Mouse (Mus musculus) spleen, postnatal 36 days (tissue): ENCODE results near the gene Slc35f1.
"Not testable (repeated sequence)": the region's sequence is repeated elsewhere in the genome, so short reads cannot be mapped to it uniquely, and the experiment has no call there.

Experiments used
- DNase-seq, 2 experiments: peaks; one replicate each; pipeline ENCODE4 v3.0.0; 2022; ENCODE audit warnings: low spot score in 2 of 2, mixed read lengths in 1 of 2

Gene Slc35f1

GRCm38 (mm10) chr10:52787075-52787474 is 96.7 kb downstream of the Slc35f1 start:
- DNase-seq, result no peak

GRCm38 (mm10) chr10:52791560-52791959 is 101.2 kb downstream of the Slc35f1 start:
- DNase-seq, result no peak

- DNase-seq, result no peak
Observed at GRCm38 (mm10) chr10:52797454-52797853, 107.1 kb downstream of the Slc35f1 start.

- DNase-seq, result no peak
Observed at GRCm38 (mm10) chr10:52807808-52808207, 117.5 kb downstream of the Slc35f1 start.

GRCm38 (mm10) chr10:52812861-52813260 is 122.5 kb downstream of the Slc35f1 start:
- no peak for DNase-seq

- DNase-seq, result no peak
Observed at GRCm38 (mm10) chr10:52814358-52814757, 124.0 kb downstream of the Slc35f1 start.

- no peak for DNase-seq
Observed at GRCm38 (mm10) chr10:52819661-52820060, 129.3 kb downstream of the Slc35f1 start.

- no peak for DNase-seq
Observed at GRCm38 (mm10) chr10:52822909-52823308, 132.6 kb downstream of the Slc35f1 start.

- no peak for DNase-seq
Observed at GRCm38 (mm10) chr10:52825746-52826145, 135.4 kb downstream of the Slc35f1 start.

- no peak for DNase-seq
Observed at GRCm38 (mm10) chr10:52840819-52841218, 150.5 kb downstream of the Slc35f1 start.

GRCm38 (mm10) chr10:52851994-52852393 is 161.7 kb downstream of the Slc35f1 start:
- DNase-seq, result no peak

GRCm38 (mm10) chr10:52860851-52861250 is 170.5 kb downstream of the Slc35f1 start:
- DNase-seq, result no peak

- no peak for DNase-seq
Observed at GRCm38 (mm10) chr10:52864936-52865335, 174.6 kb downstream of the Slc35f1 start.

GRCm38 (mm10) chr10:52871110-52871509 is 180.8 kb downstream of the Slc35f1 start:
- no peak for DNase-seq

GRCm38 (mm10) chr10:52874133-52874532 is 183.8 kb downstream of the Slc35f1 start:
- no peak for DNase-seq

GRCm38 (mm10) chr10:52874712-52875111 is 184.4 kb downstream of the Slc35f1 start:
- no peak for DNase-seq

- no peak for DNase-seq
Observed at GRCm38 (mm10) chr10:52877263-52878021, 187.1 kb downstream of the Slc35f1 start.

- no peak for DNase-seq
Observed at GRCm38 (mm10) chr10:52878093-52878801, 187.9 kb downstream of the Slc35f1 start.

GRCm38 (mm10) chr10:52896724-52897123 is 206.4 kb downstream of the Slc35f1 start:
- DNase-seq, result not testable (repeated sequence)

GRCm38 (mm10) chr10:52904914-52905313 is 214.6 kb downstream of the Slc35f1 start:
- no peak for DNase-seq

GRCm38 (mm10) chr10:52911762-52912161 is 221.4 kb downstream of the Slc35f1 start:
- DNase-seq, result no peak

- DNase-seq, result no peak
Observed at GRCm38 (mm10) chr10:52918715-52919114, 228.4 kb downstream of the Slc35f1 start.

- DNase-seq, result no peak
Observed at GRCm38 (mm10) chr10:52923143-52923542, 232.8 kb downstream of the Slc35f1 start.
